Mouse (Mus musculus) left cerebral cortex, adult 18-20 months (tissue): ENCODE results near the gene Gm10147. TPM values are rescaled to one million over a fixed set of nuclear protein-coding genes. Genes with fewer than 3 reads are reported as not detected.
"Not testable (repeated sequence)": the region's sequence is repeated elsewhere in the genome, so short reads cannot be mapped to it uniquely, and the experiment has no call there.

Experiments
- DNase-seq, 2 experiments: peaks; one replicate each; pipeline ENCODE4 v3.0.0; 2021 to 2022; ENCODE audit warnings: low spot score in 2 of 2, mixed read lengths in 1 of 2
- long read RNA-seq, 2 experiments: library from polyadenylated mRNA; stranded (forward); transcript quantifications; one replicate each; pipeline ENCODE4 v2.0.0; 2021
- microRNA-seq, 2 experiments: library from miRNA; unstranded; fragments of <30 nt; microRNA quantifications; one replicate each; pipeline ENCODE4 v1.2.0; 2021
- total RNA-seq, 2 experiments: library from RNA; stranded (reverse); gene quantifications; 2 replicates each; pipeline ENCODE4 v1.2.3; 2021

Gene Gm10147
- total RNA-seq = not detected
- long read RNA-seq, experiment 1 = 0 reads
- long read RNA-seq, experiment 2 = 0 reads

GRCm38 (mm10) chrX:28607742-28608141 lies at the start of gene Gm10147:
Gene Gm10147, minus strand, starts transcription at chrX:28607842.
- not testable (repeated sequence) for DNase-seq

Small RNAs within 50 kb of the gene (microRNA-seq; reads per million reads assigned to microRNA genes)
- 0 reads per million in 2 experiments for gene Gm44499
